Mouse (Mus musculus) liver, embryonic 14.5 days (tissue): ENCODE data around the gene Srsf11. TPM values are rescaled to one million over a fixed set of nuclear protein-coding genes. Genes with fewer than 3 reads are reported as not detected.
A peak's percentile ranks its signal among the peaks of the same experiment; 100 is the strongest.

Experiments
- ATAC-seq: fragments of 200-750 bp; cut with Nextera tagmentation; 2 replicates; pipeline ENCODE4 v1.8.0; 2017; ENCODE audit warnings: moderate number of reproducible peaks, mild to moderate bottlenecking, moderate library complexity; ENCODE audit not compliant: insufficient read depth
- DNase-seq, 3 experiments: peaks; one replicate each; pipeline ENCODE4 v3.0.0-alpha.2; 2012 to 2013; ENCODE audit warnings: low read depth in 3 of 3, low spot score in 3 of 3
- H3K27ac ChIP-seq: fragments of 300-500 bp; sonication (generic); 2 replicates; pipeline ENCODE4 v1.5.1; 2014; ENCODE audit warnings: moderate library complexity, mild to moderate bottlenecking, control low read depth, inconsistent platforms
- H3K27me3 ChIP-seq: fragments of 300-500 bp; sonication (generic); 2 replicates; pipeline ENCODE4 v1.6.1; 2014; ENCODE audit warnings: mild to moderate bottlenecking, low read length, moderate library complexity; ENCODE audit not compliant: control insufficient read depth, insufficient read depth
- H3K36me3 ChIP-seq: fragments of 300-500 bp; sonication (generic); replicated peaks from 2 replicates; pipeline ENCODE4 v1.6.1; 2014; ENCODE audit warnings: low read depth; ENCODE audit not compliant: control insufficient read depth, insufficient read depth
- H3K4me1 ChIP-seq, 2 experiments: fragments of 200-500 bp in 1 of 2; fragments of 300-500 bp in 1 of 2; sonication (generic) in 1 of 2; replicated peaks; 2 replicates each; pipeline ENCODE4 v1.6.1; 2012 to 2014; ENCODE audit warnings: antibody characterized with exemption in 1 of 2, inconsistent platforms in 1 of 2, low read length in 1 of 2; ENCODE audit not compliant: control insufficient read depth in 2 of 2, insufficient read depth in 2 of 2
- H3K4me2 ChIP-seq: fragments of 300-500 bp; sonication (generic); 2 replicates; pipeline ENCODE4 v1.6.1; 2014; ENCODE audit warnings: low read depth, mild to moderate bottlenecking, control low read depth, moderate library complexity
- H3K4me3 ChIP-seq, 2 experiments: fragments of 200-500 bp in 1 of 2; fragments of 300-500 bp in 1 of 2; sonication (generic) in 1 of 2; 2 replicates each; pipeline ENCODE4 v1.5.1; 2012 to 2014; ENCODE audit warnings: low read depth in 2 of 2, low read length in 2 of 2, mild to moderate bottlenecking in 2 of 2, control low read depth in 1 of 2, inconsistent platforms in 1 of 2, moderate library complexity in 1 of 2; ENCODE audit not compliant: insufficient read depth in 1 of 2
- H3K9ac ChIP-seq: fragments of 300-500 bp; sonication (generic); replicated peaks from 2 replicates; pipeline ENCODE4 v1.6.1; 2014; ENCODE audit warnings: mild to moderate bottlenecking, control low read depth, moderate library complexity
- H3K9me3 ChIP-seq: fragments of 300-500 bp; sonication (generic); 2 replicates; pipeline ENCODE4 v1.6.1; 2016; ENCODE audit warnings: low read length, mixed read lengths; ENCODE audit not compliant: control insufficient read depth
- CTCF ChIP-seq: IDR thresholded peaks from 2 replicates; pipeline ENCODE4 v1.5.1; 2016; ENCODE audit warnings: antibody characterized with exemption, low read depth, control low read depth
- EP300 ChIP-seq: IDR thresholded peaks from 2 replicates; pipeline ENCODE4 v1.6.1; 2016; ENCODE audit warnings: antibody characterized with exemption, low read depth
- WGBS: fragments of 180-500 bp; shearing (Covaris S2); extraction: QIAGEN DNeasy Blood & Tissue Kit; methylation state at CpG from one replicate; pipeline ENCODE4 v1.1.7; 2014; ENCODE audit not compliant: insufficient replicate concordance; 5-methylcytosine and 5-hydroxymethylcytosine counted together
- polyA plus RNA-seq, 2 experiments: library from polyadenylated mRNA; depleted of rRNA in 1 of 2; stranded (reverse) in 1 of 2; unstranded in 1 of 2; fragments of >200 nt; fragmentation: Nextera tagmentation in 1 of 2; extraction: Ambion mirVana in 1 of 2; gene quantifications; 2 replicates each; pipeline versions ENCODE4 v1.2.1 to v1.2.3; 2012 to 2014

Srsf11 gene
- polyA plus RNA-seq, 2 experiments: 91.0 to 105 TPM

- ATAC-seq (peak; percentile 70), DNase-seq (peak; percentile 23 to 32 (median 31))
- no peaks in the 10 kb centered on the region for H3K9me3 ChIP-seq
- H3K27ac ChIP-seq: no peak overlapping the region
- TF ChIP-seq CTCF (no peak), EP300 (no peak)
- H3K4me1 ChIP-seq: peaks cover 0 to 3% of the 10 kb centered on the region in 2 experiments; a peak in 1 of 4 replicates
- H3K9ac ChIP-seq: no peak overlapping the region
- no peak overlapping the region for H3K4me2 ChIP-seq
- H3K36me3 ChIP-seq: peaks cover 3% of the 10 kb centered on the region
- no peak overlapping the region for H3K4me3 ChIP-seq
- no peaks in the 10 kb centered on the region for H3K27me3 ChIP-seq
Observed at GRCm38 (mm10) chr3:157993322-157993721, 43.1 kb downstream of the Srsf11 start.

GRCm38 (mm10) chr3:157979619-157980018 is 56.8 kb downstream of the Srsf11 start:
- TF ChIP-seq CTCF: no peak
- no peak for TF ChIP-seq EP300
- DNase-seq (no peak), ATAC-seq (no peak)
- H3K27me3 ChIP-seq: no peaks in the 10 kb centered on the region
- H3K4me2 ChIP-seq: no peak overlapping the region
- no peaks in the 10 kb centered on the region for H3K36me3 ChIP-seq
- no peak overlapping the region for H3K27ac ChIP-seq
- no peak overlapping the region for H3K9ac ChIP-seq
- no peak overlapping the region for H3K4me3 ChIP-seq
- H3K9me3 ChIP-seq: no peaks in the 10 kb centered on the region
- no peaks in the 10 kb centered on the region for H3K4me1 ChIP-seq

- no peaks in the 10 kb centered on the region for H3K9me3 ChIP-seq
Observed at GRCm38 (mm10) chr3:157973236-157973635, 63.2 kb downstream of the Srsf11 start.

GRCm38 (mm10) chr3:157971151-157971550 is 65.3 kb downstream of the Srsf11 start:
- H3K9ac ChIP-seq: no peak overlapping the region
- no peak for TF ChIP-seq EP300
- no peak for TF ChIP-seq CTCF
- H3K4me1 ChIP-seq: no peaks in the 10 kb centered on the region
- no peak overlapping the region for H3K4me2 ChIP-seq
- H3K27ac ChIP-seq: no peak overlapping the region
- no peak overlapping the region for H3K4me3 ChIP-seq
- no peaks in the 10 kb centered on the region; the same call in 1 of the 2 replicates for H3K36me3 ChIP-seq
- ATAC-seq (no peak), DNase-seq (no peak)
- no peaks in the 10 kb centered on the region for H3K9me3 ChIP-seq
- no peaks in the 10 kb centered on the region for H3K27me3 ChIP-seq
- WGBS: 75% methylated on average over 2 of the region's 2 CpGs

More at GRCm38 (mm10) chr3:157973236-157973635, 63.2 kb downstream of the Srsf11 start:
- H3K4me2 ChIP-seq: no peak overlapping the region
- H3K36me3 ChIP-seq: no peaks in the 10 kb centered on the region; the same call in 1 of the 2 replicates
- no peaks in the 10 kb centered on the region for H3K27me3 ChIP-seq
- H3K27ac ChIP-seq: no peak overlapping the region
- 0 out of 2 replicates have a peak, but pooled peaks have one; percentile 20 for TF ChIP-seq CTCF
- no peak for TF ChIP-seq EP300
- no peak for ATAC-seq
- no peak overlapping the region for H3K9ac ChIP-seq
- 84% methylated on average over 2 of the region's 2 CpGs for WGBS
- no peaks in the 10 kb centered on the region for H3K4me1 ChIP-seq
- no peak for DNase-seq
- no peak overlapping the region for H3K4me3 ChIP-seq

Other genes starting within 250 kb of the Srsf11 start
- gene Cth, start 111.6 kb downstream of the Srsf11 start, polyA plus RNA-seq (2012; rRNA removed): 23.7 and 25.3 TPM in 2 replicates
- 30.5 and 32.6 TPM in 2 replicates for gene Cth, start 111.6 kb downstream of the Srsf11 start, polyA plus RNA-seq (2014; fragmentation: Nextera tagmentation; extraction: Ambion mirVana)
- 5.9 and 10.1 TPM in 2 replicates for gene Ankrd13c, start 89.4 kb downstream of the Srsf11 start, polyA plus RNA-seq (2012; rRNA removed)
- 11.4 and 11.8 TPM in 2 replicates for gene Ankrd13c, start 89.4 kb downstream of the Srsf11 start, polyA plus RNA-seq (2014; fragmentation: Nextera tagmentation; extraction: Ambion mirVana)
- 7.4 and 10.0 TPM in 2 replicates for gene Lrrc40, start within 50 bp of the Srsf11 start, polyA plus RNA-seq (2012; rRNA removed)
- 22.5 and 27.2 TPM in 2 replicates for gene Lrrc40, start within 50 bp of the Srsf11 start, polyA plus RNA-seq (2014; fragmentation: Nextera tagmentation; extraction: Ambion mirVana)